Mouse (Mus musculus): ENCODE results near the gene Pcdh7.

- TF ChIP-seq CTCF (IDR thresholded peaks at IDR 0.05; ENCODE audit: insufficient read depth, low read depth, low read length) (no peak), POLR2A (IDR thresholded peaks at IDR 0.05; ENCODE audit: insufficient read depth, low read depth, low read length) (no peak)
Observed at GRCm38 (mm10) chr5:58021331-58021730, 303.6 kb downstream of the Pcdh7 start.
